Mouse (Mus musculus) lung, embryonic 16.5 days (tissue): ENCODE measurements around the gene Carhsp1. TPM values are rescaled to one million over a fixed set of nuclear protein-coding genes. Genes with fewer than 3 reads are reported as not detected.

Source experiments
- ATAC-seq: fragments of 200-750 bp; cut with Nextera tagmentation; 2 replicates; pipeline ENCODE4 v1.8.0; 2017; ENCODE audit warnings: low read depth, mild to moderate bottlenecking, moderate library complexity
- H3K27ac ChIP-seq: fragments of 300-500 bp; sonication (generic); 2 replicates; pipeline ENCODE4 v1.5.1; 2014; ENCODE audit warnings: mild to moderate bottlenecking, control low read depth, low read length
- H3K27me3 ChIP-seq: fragments of 300-500 bp; sonication (generic); 2 replicates; pipeline ENCODE4 v1.6.1; 2014; ENCODE audit warnings: low read depth, low read length, mixed read lengths; ENCODE audit not compliant: control insufficient read depth, insufficient read depth
- H3K36me3 ChIP-seq: fragments of 300-500 bp; sonication (generic); 2 replicates; pipeline ENCODE4 v1.6.1; 2014; ENCODE audit warnings: low read length; ENCODE audit not compliant: control insufficient read depth, insufficient read depth
- H3K4me1 ChIP-seq: fragments of 300-500 bp; sonication (generic); replicated peaks from 2 replicates; pipeline ENCODE4 v1.6.1; 2014; ENCODE audit warnings: low read length, mixed read lengths; ENCODE audit not compliant: control insufficient read depth, insufficient read depth
- H3K4me2 ChIP-seq: fragments of 300-500 bp; sonication (generic); 2 replicates; pipeline ENCODE4 v1.6.1; 2014; ENCODE audit warnings: low read depth, low read length, control low read depth
- H3K4me3 ChIP-seq: fragments of 300-500 bp; sonication (generic); 2 replicates; pipeline ENCODE4 v1.5.1; 2014; ENCODE audit warnings: mild to moderate bottlenecking, low read length, control low read depth
- H3K9ac ChIP-seq: fragments of 300-500 bp; sonication (generic); 2 replicates; pipeline ENCODE4 v1.6.1; 2014; ENCODE audit warnings: low read length, control low read depth
- H3K9me3 ChIP-seq: fragments of 300-500 bp; sonication (generic); 2 replicates; pipeline ENCODE4 v1.6.1; 2016; ENCODE audit warnings: low read length; ENCODE audit not compliant: control insufficient read depth
- WGBS: fragments of 180-500 bp; shearing (Covaris S2); extraction: QIAGEN DNeasy Blood & Tissue Kit; methylation state at CpG from one replicate; pipeline ENCODE4 v1.1.7; 2014; 5-methylcytosine and 5-hydroxymethylcytosine counted together
- polyA plus RNA-seq: library from polyadenylated mRNA; unstranded; fragments of >200 nt; fragmentation: Nextera tagmentation; extraction: Ambion mirVana; gene quantifications from 2 replicates; pipeline ENCODE4 v1.2.1, GENCODE M21; 2015

Carhsp1 gene
- polyA plus RNA-seq, 1 experiment from 2014 or later = 96.4 TPM

DNA sequence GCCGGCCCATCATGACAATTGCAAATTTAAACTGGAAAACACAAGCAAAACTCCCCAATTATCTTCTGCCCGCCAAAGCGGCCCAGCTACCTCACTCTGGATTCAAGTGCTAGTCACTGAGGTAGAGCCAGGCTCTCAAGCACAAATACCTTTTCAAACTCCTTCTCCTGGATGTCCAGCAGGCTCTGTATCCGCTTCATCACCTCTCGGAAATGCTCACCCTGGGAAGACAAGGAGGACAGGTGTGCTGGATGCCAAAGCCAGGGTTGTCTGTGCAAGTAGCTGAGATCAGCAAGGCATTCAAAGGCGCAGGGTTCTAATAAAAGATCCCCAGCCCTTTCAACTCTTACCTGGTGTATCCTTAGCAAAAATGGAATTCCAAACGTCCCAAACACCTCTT lies 19.3 kb upstream of the Carhsp1 start:
- H3K36me3 ChIP-seq = peaks cover 53% of the 10 kb centered on the region
- no peaks in the 10 kb centered on the region for H3K4me1 ChIP-seq
- no peaks in the 10 kb centered on the region for H3K9me3 ChIP-seq
- H3K4me2 ChIP-seq = no peak overlapping the region
- no peak overlapping the region for H3K9ac ChIP-seq
- ATAC-seq = no peak
- no peak overlapping the region for H3K4me3 ChIP-seq
- no peaks in the 10 kb centered on the region for H3K27me3 ChIP-seq
- no peak overlapping the region for H3K27ac ChIP-seq
- 89% methylated on average over 7 of the region's 7 CpGs for WGBS

DNA sequence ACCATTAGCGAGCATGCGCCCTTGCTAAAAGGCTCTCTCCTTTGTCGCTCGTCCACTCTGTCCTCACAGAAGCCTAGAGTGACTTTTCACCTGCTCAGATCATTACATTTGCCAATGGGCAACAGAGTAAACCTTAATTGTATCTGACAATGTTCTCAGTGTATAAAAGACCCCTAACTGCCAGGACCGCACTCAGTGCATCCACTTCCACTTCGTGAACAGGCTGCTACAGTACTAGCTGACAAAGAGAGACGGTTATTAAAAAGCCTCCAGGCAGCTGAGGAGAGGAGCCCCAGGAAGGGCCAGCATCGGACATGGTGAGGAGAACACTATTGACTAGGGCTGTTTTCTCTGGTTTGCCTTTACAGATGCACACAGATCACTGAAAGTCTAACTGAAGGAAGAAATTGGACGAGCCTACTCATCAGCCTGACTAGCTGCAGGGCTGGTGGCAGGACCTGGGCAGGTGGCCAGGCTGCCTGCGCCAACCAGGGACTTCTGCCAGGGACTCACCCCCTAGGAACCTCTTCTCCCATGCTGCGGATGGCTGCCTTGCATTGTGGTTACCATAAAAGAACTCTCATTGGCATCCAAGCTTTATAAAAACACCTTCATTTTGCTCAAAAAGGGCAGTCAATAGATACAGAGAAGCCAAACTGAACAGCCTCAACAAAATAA lies 18.2 kb upstream of the Carhsp1 start:
- no peaks in the 10 kb centered on the region for H3K4me1 ChIP-seq
- H3K9ac ChIP-seq = no peak overlapping the region
- H3K27me3 ChIP-seq = no peaks in the 10 kb centered on the region
- H3K9me3 ChIP-seq = no peaks in the 10 kb centered on the region
- H3K27ac ChIP-seq = no peak overlapping the region
- WGBS = 87% methylated on average over 11 of the region's 11 CpGs
- H3K4me3 ChIP-seq = no peak overlapping the region
- peaks cover 52% of the 10 kb centered on the region for H3K36me3 ChIP-seq
- no peak overlapping the region for H3K4me2 ChIP-seq
- no peak for ATAC-seq

DNA sequence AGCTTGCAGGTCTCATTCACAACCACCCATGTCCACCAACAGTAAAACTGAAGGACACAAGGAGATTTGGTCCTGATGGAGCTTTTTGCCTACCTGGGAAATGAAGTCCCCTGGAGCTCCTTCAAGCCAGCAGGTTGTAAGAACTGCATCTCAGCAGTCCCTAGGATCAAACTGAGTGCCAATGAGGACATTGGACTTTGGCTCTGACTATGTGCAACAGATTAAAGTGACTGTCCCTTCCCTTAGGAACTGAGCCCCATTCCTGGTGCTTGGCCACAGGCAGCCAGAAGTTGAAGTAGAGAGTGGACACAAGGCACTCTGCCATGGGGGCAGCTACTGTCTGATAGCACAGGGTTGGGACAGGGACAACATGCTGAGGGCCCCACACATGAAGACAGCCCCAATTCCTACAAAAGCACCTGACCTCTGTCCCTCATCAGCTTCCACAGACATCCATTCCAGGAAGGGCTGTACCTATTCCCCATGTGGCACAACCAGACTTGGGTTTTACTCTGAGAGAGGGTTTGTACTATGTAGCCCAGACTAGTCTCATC lies 15.7 kb upstream of the Carhsp1 start:
- no peaks in the 10 kb centered on the region for H3K4me1 ChIP-seq
- H3K4me2 ChIP-seq = no peak overlapping the region
- H3K9ac ChIP-seq = no peak overlapping the region
- H3K36me3 ChIP-seq = peaks cover 30% of the 10 kb centered on the region
- no peak overlapping the region for H3K27ac ChIP-seq
- ATAC-seq = no peak
- H3K9me3 ChIP-seq = no peaks in the 10 kb centered on the region
- no peak overlapping the region for H3K4me3 ChIP-seq
- no peaks in the 10 kb centered on the region for H3K27me3 ChIP-seq

DNA sequence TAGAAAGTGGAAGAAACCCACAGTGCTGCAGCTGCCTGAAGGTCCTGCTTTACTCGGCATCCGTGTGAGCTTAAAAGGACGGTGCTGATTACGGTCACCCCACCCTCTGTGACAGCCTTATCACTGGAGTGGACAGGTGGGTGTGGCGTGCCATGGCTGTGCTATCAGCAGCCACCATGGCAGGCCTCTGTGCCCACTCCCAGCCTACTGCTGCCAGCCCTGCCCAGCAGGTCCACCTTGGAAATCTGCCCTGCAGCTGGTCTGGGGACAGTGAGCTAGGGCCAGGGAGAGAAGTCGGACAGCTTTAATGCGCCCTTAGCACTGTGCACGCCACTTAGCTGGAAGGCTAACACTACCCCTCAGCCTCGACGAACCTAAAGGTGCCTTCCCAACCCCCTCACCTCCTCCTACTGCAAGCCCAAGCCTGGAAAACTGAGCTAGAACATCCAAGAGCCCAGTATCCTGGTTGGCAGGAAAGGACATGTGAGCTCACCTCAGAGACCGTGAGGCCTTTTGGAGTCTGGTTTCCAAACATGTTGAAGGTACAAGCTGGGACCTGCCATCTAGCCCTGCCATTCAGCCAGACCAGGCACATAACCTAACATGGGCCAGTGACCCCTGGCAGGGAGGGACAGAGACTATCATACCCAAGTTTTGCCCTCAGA lies 15.0 kb upstream of the Carhsp1 start:
- Histone ChIP-seq H3K27ac (no peak overlapping the region), H3K4me2 (no peak overlapping the region), H3K4me1 (no peaks in the 10 kb centered on the region), H3K36me3 (peaks cover 24% of the 10 kb centered on the region), H3K9ac (no peak overlapping the region), H3K27me3 (no peaks in the 10 kb centered on the region), H3K4me3 (no peak overlapping the region), H3K9me3 (no peaks in the 10 kb centered on the region)
- 72% methylated on average over 11 of the region's 11 CpGs for WGBS
- ATAC-seq = peak; percentile 60

GRCm38 (mm10) chr16:8686121-8686870 lies 14.3 kb upstream of the Carhsp1 start:
- H3K9ac ChIP-seq = no peak overlapping the region
- no peaks in the 10 kb centered on the region for H3K4me1 ChIP-seq
- peak; percentile 61 for ATAC-seq
- no peak overlapping the region for H3K27ac ChIP-seq
- no peak overlapping the region for H3K4me3 ChIP-seq
- 60% methylated on average over 7 of the region's 7 CpGs for WGBS
- H3K4me2 ChIP-seq = no peak overlapping the region
- peaks cover 17% of the 10 kb centered on the region for H3K36me3 ChIP-seq
- H3K27me3 ChIP-seq = no peaks in the 10 kb centered on the region
- no peaks in the 10 kb centered on the region for H3K9me3 ChIP-seq

DNA sequence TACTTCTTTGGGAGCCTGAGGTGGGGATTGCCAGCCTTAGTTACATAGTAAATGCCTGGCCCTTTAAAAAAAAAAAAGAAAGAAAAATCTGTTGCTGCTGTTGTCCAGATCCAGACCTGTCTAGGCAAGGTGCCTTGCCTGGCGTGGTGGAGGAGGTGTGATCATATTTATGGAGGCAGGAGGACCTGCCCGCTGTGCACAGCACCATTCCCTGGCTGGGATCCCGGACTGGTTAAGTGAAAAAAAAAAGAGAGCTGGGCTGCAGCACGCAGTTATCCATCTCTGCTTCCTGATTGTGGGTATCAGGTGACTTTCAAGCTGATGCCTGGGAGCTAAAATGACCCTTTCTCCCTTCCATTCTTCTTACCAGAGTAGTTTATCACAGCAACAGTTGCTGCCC lies 13.1 kb upstream of the Carhsp1 start:
- no peaks in the 10 kb centered on the region for H3K9me3 ChIP-seq
- H3K27ac ChIP-seq = no peak overlapping the region
- no peaks in the 10 kb centered on the region for H3K4me1 ChIP-seq
- 53% methylated on average over 4 of the region's 4 CpGs for WGBS
- H3K27me3 ChIP-seq = no peaks in the 10 kb centered on the region
- H3K9ac ChIP-seq = no peak overlapping the region
- no peak overlapping the region for H3K4me3 ChIP-seq
- no peak for ATAC-seq
- peaks cover 10% of the 10 kb centered on the region for H3K36me3 ChIP-seq
- H3K4me2 ChIP-seq = no peak overlapping the region

GRCm38 (mm10) chr16:8680470-8680869 lies 8.5 kb upstream of the Carhsp1 start, which contains the start of gene Gm5767:
Gm5767 (plus strand) TSS chr16:8680770.
- Histone ChIP-seq H3K9ac (no peak within 1 kb of the TSS), H3K4me1 (no peaks in the 10 kb centered on the region), H3K27ac (no peak within 1 kb of the TSS), H3K4me2 (no peak within 1 kb of the TSS), H3K27me3 (no peaks in the 10 kb centered on the region), H3K36me3 (no peaks in the 10 kb centered on the region), H3K4me3 (no peak within 1 kb of the TSS), H3K9me3 (no peaks in the 10 kb centered on the region)
- ATAC-seq = no peak
- WGBS = 74% methylated on average over 5 of the region's 5 CpGs

DNA sequence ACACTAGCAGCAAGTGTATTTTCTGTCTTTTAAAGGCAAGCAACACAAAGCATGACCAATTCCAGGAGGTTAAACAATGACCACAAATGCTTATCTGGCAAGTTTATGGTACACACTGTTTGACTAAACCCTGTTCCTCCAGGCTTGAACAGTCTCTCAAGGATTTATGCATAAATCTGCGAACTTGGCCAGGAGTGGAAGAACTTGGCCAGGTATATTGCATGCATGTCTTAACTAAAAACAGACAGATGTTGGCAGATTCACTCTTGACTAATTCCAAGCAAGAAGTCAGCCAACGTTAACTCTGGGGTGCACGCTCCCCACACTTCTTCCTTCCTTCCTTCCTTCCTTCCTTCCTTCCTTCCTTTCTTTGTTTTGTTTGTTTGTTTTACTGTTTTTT lies 7.8 kb upstream of the Carhsp1 start:
- WGBS = 72% methylated on average over 3 of the region's 3 CpGs
- no peak overlapping the region for H3K4me3 ChIP-seq
- no peaks in the 10 kb centered on the region for H3K36me3 ChIP-seq
- H3K4me1 ChIP-seq = no peaks in the 10 kb centered on the region
- H3K4me2 ChIP-seq = no peak overlapping the region
- H3K27me3 ChIP-seq = no peaks in the 10 kb centered on the region
- H3K9ac ChIP-seq = no peak overlapping the region
- H3K27ac ChIP-seq = no peak overlapping the region
- no peak for ATAC-seq
- H3K9me3 ChIP-seq = no peaks in the 10 kb centered on the region

GRCm38 (mm10) chr16:8678676-8679075 lies 6.7 kb upstream of the Carhsp1 start:
- H3K27ac ChIP-seq = no peak overlapping the region
- H3K4me1 ChIP-seq = no peaks in the 10 kb centered on the region
- no peak overlapping the region for H3K9ac ChIP-seq
- no peak overlapping the region for H3K4me3 ChIP-seq
- H3K36me3 ChIP-seq = no peaks in the 10 kb centered on the region
- H3K9me3 ChIP-seq = no peaks in the 10 kb centered on the region
- 72% methylated on average over 4 of the region's 4 CpGs for WGBS
- H3K4me2 ChIP-seq = no peak overlapping the region
- no peak for ATAC-seq
- no peaks in the 10 kb centered on the region for H3K27me3 ChIP-seq
